Mouse (Mus musculus) spleen, adult 2 months (tissue): Measurements from ENCODE around the gene Zbtb9. TPM values are rescaled to one million over a fixed set of nuclear protein-coding genes. Genes with fewer than 3 reads are reported as not detected.
A peak's percentile ranks its signal among the peaks of the same experiment; 100 is the strongest.

Source experiments
- DNase-seq, 2 experiments: peaks; one replicate each; pipeline versions ENCODE4 v3.0.0 to v3.0.0-alpha.2; 2012 to 2021; ENCODE audit warnings: low spot score in 2 of 2, low read depth in 1 of 2
- H3K27ac ChIP-seq: fragments of 200-500 bp; 2 replicates; pipeline ENCODE4 v1.5.1; 2012; ENCODE audit warnings: low read length, inconsistent platforms; ENCODE audit not compliant: insufficient read depth
- H3K27me3 ChIP-seq: fragments of 200-500 bp; 2 replicates; pipeline ENCODE4 v1.6.1; 2012; ENCODE audit warnings: mild to moderate bottlenecking, moderate library complexity, low read length, inconsistent platforms; ENCODE audit not compliant: control insufficient read depth, insufficient read depth
- H3K36me3 ChIP-seq: fragments of 200-500 bp; 2 replicates; pipeline ENCODE4 v1.6.1; 2012; ENCODE audit warnings: mild to moderate bottlenecking, low read length, inconsistent platforms; ENCODE audit not compliant: control insufficient read depth, insufficient read depth
- H3K4me1 ChIP-seq: fragments of 200-500 bp; 2 replicates; pipeline ENCODE4 v1.6.1; 2011; ENCODE audit warnings: inconsistent platforms; ENCODE audit not compliant: control insufficient read depth, insufficient read depth, insufficient read length
- H3K4me3 ChIP-seq: fragments of 200-500 bp; 2 replicates; pipeline ENCODE4 v1.5.1; 2011; ENCODE audit warnings: mild to moderate bottlenecking, inconsistent platforms; ENCODE audit not compliant: insufficient read depth, insufficient read length; ENCODE audit errors: extremely low read depth
- CTCF ChIP-seq: fragments of 200-500 bp; IDR thresholded peaks from 2 replicates; pipeline ENCODE4 v1.5.1; 2011; ENCODE audit warnings: mild to moderate bottlenecking, inconsistent platforms; ENCODE audit not compliant: insufficient read depth, insufficient read length, insufficient replicate concordance; ENCODE audit errors: extremely low read depth
- POLR2A ChIP-seq: fragments of 200-500 bp; IDR thresholded peaks from 2 replicates; pipeline ENCODE4 v1.6.1; 2011; ENCODE audit warnings: low read depth, low read length, inconsistent platforms
- WGBS: fragments of 180-500 bp; shearing (Covaris S2); methylation state at CpG from one replicate; pipeline ENCODE4 v1.1.7; 2018; 5-methylcytosine and 5-hydroxymethylcytosine counted together
- polyA plus RNA-seq: library from polyadenylated mRNA; depleted of rRNA; stranded (reverse); fragments of >200 nt; gene quantifications from 2 replicates; pipeline ENCODE4 v1.2.3, GENCODE M21; 2012

The Zbtb9 gene
- polyA plus RNA-seq, 1 experiment = 13.7 TPM

DNA sequence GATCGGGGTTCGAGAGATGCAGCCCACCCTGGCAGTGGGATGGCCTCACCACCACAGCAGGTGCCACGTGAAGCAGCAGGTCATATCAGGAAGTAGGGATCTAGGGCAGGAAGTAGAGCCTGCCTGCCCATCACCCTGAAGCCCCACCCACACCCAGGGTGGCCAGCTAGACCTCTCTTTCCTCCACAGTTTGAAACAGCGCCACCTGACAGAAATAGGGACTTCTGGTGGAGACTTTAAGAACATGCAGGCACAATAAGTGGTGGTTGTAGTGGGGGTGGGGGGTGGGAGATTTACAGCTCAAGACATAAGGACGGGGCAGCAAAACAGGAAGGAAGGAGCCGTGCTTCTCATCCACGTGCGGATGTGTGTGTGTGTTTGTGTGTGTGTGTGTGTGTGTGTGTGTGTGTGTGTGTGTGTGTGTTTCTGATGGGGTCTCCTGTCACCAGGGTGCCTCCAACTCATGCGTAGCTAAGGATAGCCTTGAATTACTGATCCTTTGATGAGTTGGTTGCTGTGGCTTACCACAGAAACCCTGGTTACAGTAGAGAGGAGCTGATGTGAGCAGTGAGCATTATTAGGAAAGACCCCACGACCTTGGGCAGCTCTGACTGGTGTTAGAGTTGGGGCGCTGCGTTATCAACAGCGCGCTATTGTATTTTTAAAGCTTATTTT, 39.2 kb downstream of the Zbtb9 start:
- no peaks in the 10 kb centered on the region for H3K27me3 ChIP-seq
- H3K36me3 ChIP-seq = no peaks in the 10 kb centered on the region
- peaks cover 14% of the 10 kb centered on the region; the same call in 1 of the 2 replicates for H3K4me1 ChIP-seq
- DNase-seq = peak; percentile 69 to 71
- WGBS = 16% methylated on average over 14 of the region's 14 CpGs
- no peak for TF ChIP-seq CTCF
- TF ChIP-seq POLR2A = no peak
- H3K4me3 ChIP-seq = peak overlapping the region; percentile 35; the same call in 1 of the 2 replicates
- H3K27ac ChIP-seq = no peak overlapping the region

DNA sequence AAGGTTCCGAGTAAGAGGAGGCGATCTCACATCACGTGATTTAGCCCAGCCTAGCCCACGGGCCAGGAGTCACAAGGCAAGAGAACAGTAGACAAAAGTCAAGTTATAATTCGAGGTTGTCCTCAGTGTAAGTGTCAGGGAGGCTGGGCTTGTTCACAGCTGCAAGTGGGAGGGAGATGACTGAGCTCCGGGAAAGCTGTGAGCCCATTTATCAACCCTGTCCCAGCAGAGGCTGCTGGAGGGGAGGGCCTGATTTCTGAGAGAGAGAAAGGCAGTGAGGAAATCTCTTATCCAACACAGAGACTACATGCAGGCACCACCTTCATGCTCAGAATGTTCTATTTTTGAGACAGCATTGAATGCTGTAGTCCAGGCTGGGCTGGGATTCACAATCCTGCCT, 39.9 kb downstream of the Zbtb9 start:
- no peaks in the 10 kb centered on the region for H3K36me3 ChIP-seq
- H3K27ac ChIP-seq = no peak overlapping the region
- WGBS = 17% methylated on average over 6 of the region's 6 CpGs
- no peak for DNase-seq
- TF ChIP-seq POLR2A = no peak
- no peak for TF ChIP-seq CTCF
- no peak overlapping the region for H3K4me3 ChIP-seq
- H3K4me1 ChIP-seq = peaks cover 14% of the 10 kb centered on the region; the same call in 1 of the 2 replicates
- no peaks in the 10 kb centered on the region for H3K27me3 ChIP-seq

DNA sequence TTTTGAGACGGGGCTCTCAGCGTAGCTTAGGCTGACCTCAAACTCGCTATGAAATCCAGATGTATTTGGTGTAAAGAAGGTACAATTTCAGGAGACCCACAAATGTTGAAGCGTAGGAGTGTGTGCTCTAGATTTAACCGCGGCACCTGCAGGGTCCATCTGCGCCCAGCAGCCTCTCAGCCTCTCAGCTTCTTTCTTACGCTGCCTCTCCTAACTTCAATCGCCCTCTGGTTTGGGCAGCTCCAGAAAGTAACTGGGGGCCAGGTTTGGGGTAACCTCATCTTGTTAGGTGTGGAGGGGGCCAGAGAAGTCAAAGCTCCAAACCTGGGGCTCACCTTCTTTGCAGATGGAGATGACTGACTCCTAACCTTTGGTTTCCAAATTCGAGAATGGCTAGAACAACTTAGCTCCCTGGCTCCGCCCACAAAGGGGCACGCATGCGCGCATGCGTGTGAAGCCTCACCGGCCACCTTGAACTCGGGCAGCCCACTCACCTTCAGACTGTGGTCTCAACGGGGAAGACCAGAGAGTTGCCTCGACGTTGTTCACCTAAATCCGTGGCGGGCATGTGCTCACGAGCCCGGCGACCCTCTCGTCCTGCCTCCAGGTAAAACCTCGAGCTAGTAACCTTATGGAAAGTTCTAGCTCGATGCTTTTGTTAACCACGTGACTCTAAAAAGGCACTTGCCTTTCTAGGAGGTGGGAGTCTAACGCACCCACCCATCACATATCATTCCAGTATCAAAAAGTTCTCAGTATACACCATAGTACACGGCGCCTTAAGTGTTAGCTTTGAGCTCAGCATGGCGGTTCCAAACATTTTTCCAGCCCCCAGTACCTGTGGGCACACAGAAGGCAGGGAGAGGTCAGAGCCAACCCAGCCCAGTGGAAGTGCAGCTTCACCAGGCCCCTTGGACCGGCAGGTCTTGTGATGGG, 44.9 kb downstream of the Zbtb9 start:
- Histone ChIP-seq H3K36me3 (peaks cover 28% of the 10 kb centered on the region), H3K27ac (peak overlapping the region; percentile 11; the same call in 1 of the 2 replicates), H3K4me1 (peaks cover 3% of the 10 kb centered on the region; the same call in 1 of the 2 replicates), H3K27me3 (no peaks in the 10 kb centered on the region), H3K4me3 (peak overlapping the region; percentile 65)
- 5% methylated on average over 34 of the region's 34 CpGs for WGBS
- peak; percentile 73 to 85 for DNase-seq
- no peak for TF ChIP-seq CTCF
- no peak for TF ChIP-seq POLR2A

DNA sequence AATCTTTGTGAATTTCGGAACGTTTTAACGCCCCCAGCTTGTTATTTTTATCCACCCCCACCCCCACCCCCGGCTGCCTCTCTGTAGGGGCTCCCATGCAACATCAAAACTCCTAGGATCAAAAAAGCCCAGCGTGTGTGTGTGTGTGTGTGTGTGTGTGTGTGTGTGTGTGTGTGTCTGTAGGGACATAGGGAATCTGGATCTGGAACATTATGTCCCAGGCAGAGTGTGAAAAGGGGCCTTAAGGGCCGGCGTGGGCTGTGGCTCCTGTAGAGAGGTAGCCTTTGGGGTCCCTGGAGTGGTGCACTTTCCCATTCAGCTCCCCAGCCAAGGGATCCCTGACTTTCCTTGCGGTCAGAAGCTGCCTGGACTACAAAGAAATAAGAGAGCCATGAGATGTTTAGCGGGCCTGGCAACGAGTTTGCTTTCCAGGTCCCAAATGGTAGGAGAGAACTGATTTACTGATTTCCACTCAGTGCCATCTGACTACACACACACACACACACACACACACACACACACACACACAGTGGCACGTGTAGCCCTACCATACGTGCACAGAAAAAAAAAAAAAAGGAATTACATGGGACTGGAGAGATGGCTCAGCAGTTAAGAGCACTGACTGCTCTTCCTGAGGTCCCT, 45.7 kb downstream of the Zbtb9 start:
- H3K4me3 ChIP-seq = no peak overlapping the region
- peak overlapping the region; percentile 11; the same call in 1 of the 2 replicates for H3K27ac ChIP-seq
- peaks cover 32% of the 10 kb centered on the region for H3K36me3 ChIP-seq
- H3K27me3 ChIP-seq = no peaks in the 10 kb centered on the region
- H3K4me1 ChIP-seq = peaks cover 3% of the 10 kb centered on the region; the same call in 1 of the 2 replicates
- TF ChIP-seq POLR2A = no peak
- no peak for TF ChIP-seq CTCF
- DNase-seq = no peak
- 59% methylated on average over 12 of the region's 12 CpGs for WGBS

DNA sequence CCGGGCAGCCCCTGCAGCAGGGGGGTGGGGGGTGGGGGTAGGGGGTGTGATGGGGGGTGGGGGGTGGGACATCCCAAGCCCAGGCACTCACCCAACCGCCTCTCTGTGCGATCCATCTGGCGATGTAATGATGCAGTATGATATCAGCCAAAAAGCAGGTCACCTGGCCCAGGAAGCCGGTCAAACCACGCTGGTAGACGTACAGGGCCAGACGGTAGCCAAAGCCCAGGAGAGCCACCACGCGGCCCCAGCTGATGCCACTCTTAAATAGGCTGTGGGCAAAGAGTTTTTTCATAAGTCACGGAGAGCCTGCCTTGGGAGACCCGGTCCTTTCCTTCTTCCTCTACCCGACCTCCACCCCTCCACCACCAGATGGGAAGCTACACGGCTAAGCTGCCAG, 48.1 kb downstream of the Zbtb9 start:
- Histone ChIP-seq H3K27me3 (no peaks in the 10 kb centered on the region), H3K27ac (no peak overlapping the region), H3K4me1 (peaks cover 13% of the 10 kb centered on the region; the same call in 1 of the 2 replicates), H3K36me3 (peaks cover 39% of the 10 kb centered on the region), H3K4me3 (no peak overlapping the region)
- DNase-seq = no peak
- TF ChIP-seq CTCF (no peak), POLR2A (no peak)
- WGBS = 88% methylated on average over 14 of the region's 14 CpGs

DNA sequence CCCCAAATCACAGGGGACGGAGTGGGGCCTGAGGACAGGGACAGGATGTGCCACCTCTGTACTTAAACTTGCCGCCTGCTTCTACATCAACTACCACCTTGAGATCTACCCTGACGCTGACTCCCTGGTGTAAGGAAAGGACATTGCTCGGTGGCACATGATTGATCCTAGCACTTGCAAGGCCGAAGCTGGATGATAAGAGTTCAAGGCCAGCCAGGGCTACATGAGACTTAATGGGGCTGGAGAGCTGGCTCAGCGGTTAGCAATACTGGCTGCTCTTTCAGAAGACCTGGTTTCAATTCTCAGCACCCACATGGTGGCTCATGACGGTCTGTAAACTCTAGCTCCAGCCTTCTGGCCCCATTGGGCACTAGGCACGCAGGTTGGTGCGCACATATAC, 48.8 kb downstream of the Zbtb9 start:
- Histone ChIP-seq H3K27ac (no peak overlapping the region), H3K4me1 (peaks cover 17% of the 10 kb centered on the region; the same call in 1 of the 2 replicates), H3K27me3 (no peaks in the 10 kb centered on the region), H3K4me3 (no peak overlapping the region), H3K36me3 (peaks cover 39% of the 10 kb centered on the region)
- no peak for TF ChIP-seq POLR2A
- no peak for TF ChIP-seq CTCF
- 95% methylated on average over 9 of the region's 9 CpGs for WGBS
- DNase-seq = no peak
